Mouse (Mus musculus) lung, postnatal 25 days (tissue): ENCODE measurements around the gene Tppp3.

Experiments used
- DNase-seq: peaks from one replicate; pipeline ENCODE4 v3.0.0; 2022; ENCODE audit warnings: low spot score

The Tppp3 gene

DNA sequence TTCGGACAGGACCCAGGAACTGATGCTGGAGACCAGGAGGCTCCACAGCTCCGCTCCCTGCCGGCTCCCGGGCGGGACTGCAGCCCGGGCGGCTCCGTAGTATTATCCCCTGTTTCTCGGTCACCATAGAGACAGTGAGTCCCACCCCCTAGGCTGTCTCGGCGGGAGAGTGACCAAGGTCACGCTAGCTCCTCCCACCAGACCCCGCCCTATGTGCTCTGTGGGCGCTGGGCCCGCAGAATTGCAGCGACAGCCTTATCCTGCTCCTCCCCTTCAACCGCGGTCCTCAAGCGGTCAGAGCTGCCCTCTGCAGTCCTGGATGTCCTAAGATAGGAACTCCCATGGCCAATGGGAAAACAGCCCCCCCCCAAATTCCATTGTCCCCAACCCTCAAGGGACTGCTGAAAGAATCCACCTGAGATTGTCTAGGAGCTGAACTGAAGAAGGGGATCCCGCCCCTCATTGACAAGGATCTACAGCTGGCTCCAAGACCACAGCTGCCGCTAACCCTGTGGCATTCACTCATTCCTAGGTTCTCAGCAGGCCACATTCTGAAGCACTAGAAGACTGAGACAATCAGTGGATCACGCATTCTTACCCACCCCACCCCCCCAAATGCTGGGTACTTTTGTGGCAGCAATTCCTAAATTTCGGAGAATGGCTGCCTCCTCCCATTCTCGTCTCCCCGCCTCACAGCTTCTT is at the start of gene Tppp3:
Gene Tppp3 (minus strand): TSS at position 213 of the 702 bp plus-strand sequence.
- peak; percentile 97 for DNase-seq

DNA sequence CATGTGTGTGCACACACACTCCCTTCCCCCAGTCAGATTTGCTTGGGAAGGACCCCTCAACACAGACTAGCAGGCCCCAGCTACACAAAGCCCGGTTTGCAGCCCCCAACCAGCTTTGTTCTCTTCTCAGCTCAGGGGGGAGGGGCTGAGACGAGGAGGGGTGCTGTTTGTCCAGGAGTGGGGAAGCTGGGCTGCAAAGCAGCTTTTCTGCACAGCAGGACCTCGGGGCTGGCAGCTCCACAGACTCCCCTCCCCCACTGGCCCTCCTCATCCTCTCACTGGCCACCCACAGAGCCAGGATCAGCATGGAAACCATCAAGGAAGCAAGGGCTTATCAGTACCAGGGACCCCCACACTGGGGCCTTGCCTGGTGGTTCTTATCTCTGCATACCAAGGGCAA is 49.7 kb upstream of the Tppp3 start:
- no peak for DNase-seq

GRCm38 (mm10) chr8:105520521-105520920 is 49.2 kb upstream of the Tppp3 start:
- DNase-seq = no peak

- DNase-seq = no peak
Measured at GRCm38 (mm10) chr8:105519591-105519990, 48.3 kb upstream of the Tppp3 start.

- DNase-seq = peak; percentile 68
Measured at GRCm38 (mm10) chr8:105518436-105519313, 47.3 kb upstream of the Tppp3 start, which contains the start of gene Hsd11b2. TSS of gene Hsd11b2 (plus strand) at chr8:105518755.

DNA sequence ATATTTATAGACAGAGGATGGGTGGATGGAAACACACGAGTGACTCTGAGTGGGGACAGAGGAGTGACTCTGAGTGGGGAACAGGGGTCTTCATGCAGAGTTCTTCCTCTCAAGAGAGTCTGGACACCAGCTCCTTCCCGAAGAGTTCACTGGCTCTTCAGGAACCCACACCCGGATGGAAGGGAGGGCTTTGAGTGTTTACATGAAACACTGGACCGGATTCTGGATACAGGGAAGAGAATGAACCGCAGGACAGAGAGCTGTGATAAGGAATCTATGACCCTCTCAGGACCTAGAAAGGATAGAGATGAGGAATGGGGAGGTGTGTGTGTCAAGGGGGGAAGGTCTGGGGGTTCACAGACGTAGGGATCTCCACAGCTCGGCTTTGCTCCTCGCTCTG is 46.0 kb upstream of the Tppp3 start:
- DNase-seq = no peak

DNA sequence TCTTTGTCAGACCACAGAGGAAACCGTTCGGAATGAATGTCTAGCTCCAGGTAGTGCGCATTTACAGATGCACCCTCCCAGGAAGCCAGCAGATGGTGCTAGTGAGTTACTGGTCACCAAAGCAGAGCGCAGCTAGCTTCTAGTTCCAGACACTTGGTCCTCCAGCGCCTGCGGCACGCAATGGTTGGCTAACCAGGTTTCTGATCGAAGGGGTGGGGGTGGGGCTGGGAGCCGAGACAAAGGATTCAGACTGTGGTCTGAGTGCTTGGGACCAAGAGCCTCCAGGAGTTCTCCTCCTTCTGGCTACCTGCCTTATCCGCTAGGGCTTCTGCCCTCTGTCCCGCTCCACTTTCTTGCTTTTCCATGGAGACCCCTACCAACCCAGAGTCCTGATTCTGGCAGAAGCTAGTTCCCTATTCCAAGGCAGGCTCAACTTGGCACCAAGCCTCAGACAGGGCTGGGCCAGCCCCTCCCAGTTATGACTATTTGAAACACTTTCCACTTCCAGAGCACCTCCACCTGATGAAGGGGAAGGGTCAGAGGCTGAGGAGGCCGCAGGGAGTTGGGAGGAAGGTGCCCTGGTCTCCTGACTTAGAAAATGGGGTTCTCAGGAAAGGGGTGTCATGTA is 44.8 kb upstream of the Tppp3 start:
- peak; percentile 82 for DNase-seq

GRCm38 (mm10) chr8:105514656-105515055 is 43.3 kb upstream of the Tppp3 start:
- DNase-seq = no peak

DNA sequence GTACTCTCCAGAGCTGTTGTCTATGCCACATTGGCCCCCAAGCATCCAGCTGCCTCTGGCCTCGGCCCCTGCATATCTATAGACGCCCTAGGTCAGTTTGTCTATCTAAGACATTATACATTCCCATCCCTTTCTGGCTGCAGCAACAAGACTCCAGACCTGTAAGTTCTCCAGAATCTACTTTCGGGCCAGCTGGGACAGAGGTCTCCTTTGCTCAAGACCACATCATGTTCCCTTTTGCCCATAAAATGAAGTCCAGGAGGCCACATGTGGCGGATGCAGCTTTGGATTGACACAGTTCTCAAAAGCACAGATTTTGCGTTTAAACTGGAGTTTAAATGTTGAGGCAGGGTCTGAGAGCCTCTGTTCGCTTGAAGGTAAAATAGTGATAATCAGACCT is 42.9 kb upstream of the Tppp3 start:
- DNase-seq = no peak

DNA sequence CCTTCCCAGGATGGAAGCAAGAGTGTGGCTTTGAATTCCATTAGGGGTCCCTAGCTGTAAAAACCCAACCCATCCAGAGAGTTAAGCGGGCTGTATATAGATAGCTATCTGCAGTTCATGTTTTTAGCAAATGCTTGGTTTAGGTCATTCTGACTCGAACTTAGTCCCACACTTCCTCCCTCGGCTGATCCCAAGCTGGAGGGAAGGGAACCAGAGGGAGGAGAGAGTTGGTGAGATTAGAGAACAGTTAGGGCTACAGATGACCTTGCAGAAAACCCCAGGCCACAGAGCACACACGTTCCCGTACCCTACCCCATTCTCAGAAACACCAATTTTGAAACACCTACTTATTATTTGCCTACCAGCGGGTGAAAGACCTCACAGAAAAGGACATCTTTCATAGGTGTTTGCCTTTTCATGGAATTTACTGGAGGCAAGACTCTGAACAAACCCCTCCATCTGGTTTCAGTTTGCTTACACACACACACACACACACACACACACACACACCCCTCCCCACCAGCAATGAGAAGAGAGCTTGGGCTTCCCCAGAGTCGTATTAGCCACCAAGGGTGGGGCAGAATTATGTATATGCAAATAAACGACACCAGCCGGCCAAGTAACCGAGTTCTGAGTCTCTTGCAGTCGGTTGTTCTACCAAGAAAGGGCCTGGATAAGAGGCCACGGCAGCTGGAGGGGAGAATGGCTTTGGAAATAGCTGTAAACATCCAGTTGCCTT is 38.8 kb upstream of the Tppp3 start:
- no peak for DNase-seq

GRCm38 (mm10) chr8:105508758-105509157 is 37.4 kb upstream of the Tppp3 start:
- no peak for DNase-seq

DNA sequence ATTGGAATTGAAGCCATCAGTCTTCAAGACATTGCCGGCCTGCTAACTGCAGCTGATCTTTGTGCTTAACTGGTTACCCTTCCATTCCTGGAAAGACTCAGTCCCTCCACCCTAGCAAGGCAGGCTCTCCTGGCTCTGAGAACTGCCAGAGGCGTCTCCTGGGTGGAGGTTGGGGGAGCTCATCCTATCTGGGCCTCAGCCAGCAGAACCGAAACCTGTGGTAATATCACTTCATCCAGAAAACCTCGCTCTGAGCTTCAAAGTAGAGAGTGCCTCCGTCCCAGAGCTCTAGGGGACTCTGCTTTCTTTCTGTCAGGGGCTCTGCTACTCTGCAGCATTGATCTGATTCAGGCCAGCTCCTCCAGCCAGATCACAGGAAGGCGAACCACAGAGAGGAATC is 35.7 kb upstream of the Tppp3 start:
- DNase-seq = no peak

- peak; percentile 61 for DNase-seq
Measured at GRCm38 (mm10) chr8:105504617-105505016, 33.3 kb upstream of the Tppp3 start.

- DNase-seq = no peak
Measured at GRCm38 (mm10) chr8:105499787-105500186, 28.5 kb upstream of the Tppp3 start.

DNA sequence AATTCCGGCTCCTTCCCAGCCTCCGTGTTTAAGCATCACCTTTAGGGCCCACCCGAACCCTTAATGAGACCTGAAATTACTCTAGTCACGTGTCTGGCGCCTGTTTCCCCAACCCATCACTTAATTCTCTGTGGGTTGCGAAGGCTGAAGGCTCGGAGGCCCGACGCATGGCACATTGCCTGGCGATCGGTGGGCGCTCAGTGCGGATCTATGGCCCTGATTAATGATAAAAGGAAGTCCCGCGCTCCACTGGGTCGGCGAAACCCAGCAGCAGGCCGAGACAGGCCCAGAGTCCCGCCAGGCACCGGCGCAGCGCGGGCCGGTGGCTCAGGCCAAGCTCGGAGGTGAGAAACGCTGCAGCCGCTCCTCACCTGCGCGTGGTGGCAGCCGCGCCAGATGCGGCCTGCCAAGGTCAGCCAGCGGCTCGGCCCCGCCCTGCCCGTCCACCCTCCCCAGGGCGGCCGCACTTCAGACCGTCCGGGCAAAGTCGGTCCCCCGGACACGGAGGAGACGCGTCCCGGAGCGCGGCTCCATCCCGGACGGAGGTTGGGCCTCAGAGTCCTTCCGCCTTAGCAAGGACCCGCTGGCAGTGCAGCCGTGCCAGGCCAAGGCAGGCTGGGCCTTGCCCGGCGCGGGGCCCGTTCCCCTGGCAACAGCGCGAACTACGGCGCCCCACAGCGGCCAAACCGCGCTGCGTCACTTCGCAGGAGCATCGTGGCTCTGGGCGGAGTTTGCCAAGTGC is 25.3 kb upstream of the Tppp3 start, which contains the start of gene Zdhhc1:
Gene Zdhhc1 (minus strand): TSS at position 464 of the 742 bp plus-strand sequence.
- peak; percentile 90 for DNase-seq

- peak; percentile 64 for DNase-seq
Measured at GRCm38 (mm10) chr8:105495350-105496302, 24.3 kb upstream of the Tppp3 start.

GRCm38 (mm10) chr8:105494566-105494965 is 23.2 kb upstream of the Tppp3 start:
- DNase-seq = peak; percentile 78

GRCm38 (mm10) chr8:105493495-105493894 is 22.2 kb upstream of the Tppp3 start:
- no peak for DNase-seq

- no peak for DNase-seq
Measured at GRCm38 (mm10) chr8:105489281-105489680, 18.0 kb upstream of the Tppp3 start.

- DNase-seq = no peak
Measured at GRCm38 (mm10) chr8:105488082-105488481, 16.8 kb upstream of the Tppp3 start.
